Mouse (Mus musculus): ENCODE measurements at regions not wholly inside any gene's neighbourhood (a gene's known extent, or its start where the extent isn't known, plus 50 kb on each side); places are given as distances from the start of the nearest gene placed in this dataset.
A peak's percentile ranks its signal among the peaks of the same experiment; 100 is the strongest.
"Not testable (repeated sequence)": the region's sequence is repeated elsewhere in the genome, so short reads cannot be mapped to it uniquely, and the experiment has no call there.

- no peak for DNase-seq
Measured at GRCm38 (mm10) chr14:104208040-104208816, 259.6 kb downstream of the Pou4f1 start.

GRCm38 (mm10) chr14:104206602-104207001 lies 261.2 kb downstream of the Pou4f1 start:
- DNase-seq, result no peak

- DNase-seq, result no peak
Measured at GRCm38 (mm10) chr14:104203239-104203986, 264.4 kb downstream of the Pou4f1 start.

DNA sequence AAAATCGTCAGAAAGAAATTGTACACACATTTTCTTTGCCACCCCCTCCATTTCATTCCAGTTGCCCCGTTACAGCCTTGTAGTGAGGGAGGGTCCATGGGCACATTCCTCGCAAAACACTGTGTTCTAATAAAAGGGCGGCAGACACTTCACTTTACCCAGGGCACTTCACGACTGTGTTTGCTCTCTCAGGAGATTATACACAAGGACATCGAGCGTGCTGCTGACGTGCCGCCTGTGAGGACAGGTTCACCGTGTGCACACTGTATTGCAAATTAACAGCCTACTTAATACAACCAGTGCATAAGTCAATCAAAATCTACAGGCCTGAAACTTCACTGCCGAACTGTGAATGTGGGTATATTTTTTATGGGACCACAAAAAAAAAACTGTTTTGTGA lies 274.6 kb downstream of the Pou4f1 start:
- DNase-seq, result no peak

DNA sequence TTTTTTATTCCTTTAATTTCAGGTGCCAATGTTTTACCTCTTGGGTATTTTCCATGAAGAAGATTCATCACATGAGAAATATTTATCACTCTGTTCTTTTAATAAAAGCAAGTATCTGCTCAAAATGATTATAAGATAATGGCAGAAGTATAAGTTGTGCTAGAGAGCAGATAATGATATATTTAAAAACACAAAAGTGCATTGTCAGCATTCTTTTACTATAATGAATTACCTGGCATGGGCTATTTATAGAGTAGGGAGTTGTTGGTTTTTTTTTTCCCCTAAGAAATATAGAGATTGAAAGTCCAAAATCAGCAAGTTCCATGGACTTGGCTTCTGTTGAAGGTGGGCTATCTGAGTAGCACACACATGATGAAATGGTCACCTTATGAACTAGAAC lies 292.7 kb downstream of the Pou4f1 start:
- DNase-seq, result no peak

DNA sequence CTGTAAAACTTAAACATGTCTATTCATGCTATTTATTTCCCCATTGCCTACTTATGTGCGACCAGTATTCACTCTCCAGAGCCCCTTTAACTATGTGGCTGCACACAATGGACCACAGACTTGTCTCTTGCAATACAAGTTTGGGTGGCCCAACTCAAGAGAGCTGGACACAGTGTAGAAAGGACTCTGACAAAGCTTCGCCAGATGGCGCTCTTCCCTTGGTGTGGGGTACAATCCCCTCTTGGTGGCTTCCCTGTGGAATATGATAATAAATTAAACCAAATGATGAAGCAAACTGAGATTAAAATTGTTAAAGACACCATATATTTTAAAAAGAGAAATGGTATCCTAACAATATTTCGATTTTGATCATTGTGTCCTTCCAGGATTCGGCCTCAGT lies 302.6 kb upstream of the Ednrb start:
- no peak for DNase-seq

GRCm38 (mm10) chr14:104145395-104145794 lies 301.2 kb upstream of the Ednrb start:
- DNase-seq, result no peak

DNA sequence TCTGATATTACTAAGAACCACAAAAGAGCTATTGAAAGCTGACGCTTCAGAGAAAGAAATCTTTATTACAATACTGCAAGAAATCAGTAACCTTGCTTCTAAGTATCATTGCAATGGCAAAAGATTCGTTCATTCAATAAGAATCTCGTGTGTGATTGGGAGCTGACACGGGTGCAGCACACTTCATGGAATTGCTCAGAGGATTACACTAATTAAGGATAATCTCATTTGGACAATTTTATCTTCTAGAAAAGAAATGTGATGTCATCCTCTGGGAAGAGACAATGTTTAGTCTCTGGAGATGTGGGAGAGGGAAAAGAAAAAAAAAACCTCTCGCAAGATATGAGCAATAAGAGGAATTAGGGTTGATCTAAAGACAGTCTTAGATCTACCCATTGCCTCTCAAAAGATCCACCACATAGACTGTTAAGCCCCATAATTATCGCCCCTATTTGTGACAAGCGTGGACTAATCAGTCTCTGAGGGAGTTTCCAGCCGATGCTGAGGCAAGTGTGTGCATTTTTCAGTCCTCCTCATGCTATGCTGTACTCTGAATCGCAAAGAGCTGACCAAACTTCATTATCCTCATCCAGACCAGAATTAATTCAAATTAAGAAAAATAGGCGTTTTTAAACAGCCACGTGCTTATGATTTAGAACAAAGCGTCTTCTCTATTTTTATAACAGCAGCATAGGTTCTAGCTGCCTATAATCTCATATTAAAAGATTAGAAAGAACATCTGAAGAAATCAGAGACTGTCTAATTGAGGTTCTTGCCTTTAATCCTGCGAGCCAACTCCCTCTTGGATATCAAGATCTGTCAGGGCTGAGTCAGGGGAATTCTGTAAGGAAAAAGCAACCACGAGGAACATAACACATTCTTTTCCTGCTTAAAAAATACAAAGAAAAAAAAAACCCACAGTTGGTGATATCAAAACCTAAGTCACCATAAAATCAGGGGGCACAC lies 271.1 kb upstream of the Ednrb start:
- no peak for DNase-seq

- no peak for DNase-seq
Measured at GRCm38 (mm10) chr14:104114182-104114581, 270.0 kb upstream of the Ednrb start.

- no peak for DNase-seq
Measured at GRCm38 (mm10) chr14:104113448-104113847, 269.2 kb upstream of the Ednrb start.

DNA sequence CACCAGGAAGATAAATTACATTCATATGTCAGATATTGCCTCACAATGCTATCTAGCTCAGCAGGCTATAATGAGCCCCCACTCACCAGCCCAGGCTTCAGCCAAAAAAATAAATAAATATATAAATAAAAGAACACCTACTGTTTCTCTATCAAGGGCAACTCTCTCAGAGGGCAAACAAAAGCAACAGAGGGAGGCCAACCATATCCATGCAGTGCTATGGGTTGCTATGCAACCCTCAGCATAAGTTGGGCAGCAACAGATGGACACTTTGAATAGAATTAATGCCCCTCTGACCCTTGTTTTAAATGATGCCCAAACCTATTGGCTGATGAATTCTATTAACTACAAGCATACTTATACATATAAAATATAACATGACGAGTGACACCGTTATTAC lies 242.2 kb upstream of the Ednrb start:
- DNase-seq, result no peak

DNA sequence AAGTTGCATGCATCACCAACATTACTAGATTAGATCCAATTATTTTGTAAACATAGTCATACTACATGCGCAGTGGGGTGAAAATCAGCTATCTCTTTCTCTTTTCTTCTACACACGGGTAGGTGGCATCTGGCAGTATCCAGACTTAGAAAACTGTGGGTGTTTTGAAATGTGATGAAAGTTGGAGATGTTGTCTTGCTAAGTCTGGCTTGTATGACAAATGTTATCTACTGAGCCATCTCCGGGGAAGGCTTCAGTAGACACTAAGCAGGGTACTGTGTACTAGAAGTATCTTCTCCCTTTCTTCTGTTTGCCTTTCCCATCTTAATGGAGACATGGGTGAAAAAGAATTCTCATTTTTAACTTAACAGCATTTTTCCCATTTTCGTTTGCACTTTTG lies 220.0 kb upstream of the Ednrb start:
- not testable (repeated sequence) for DNase-seq

DNA sequence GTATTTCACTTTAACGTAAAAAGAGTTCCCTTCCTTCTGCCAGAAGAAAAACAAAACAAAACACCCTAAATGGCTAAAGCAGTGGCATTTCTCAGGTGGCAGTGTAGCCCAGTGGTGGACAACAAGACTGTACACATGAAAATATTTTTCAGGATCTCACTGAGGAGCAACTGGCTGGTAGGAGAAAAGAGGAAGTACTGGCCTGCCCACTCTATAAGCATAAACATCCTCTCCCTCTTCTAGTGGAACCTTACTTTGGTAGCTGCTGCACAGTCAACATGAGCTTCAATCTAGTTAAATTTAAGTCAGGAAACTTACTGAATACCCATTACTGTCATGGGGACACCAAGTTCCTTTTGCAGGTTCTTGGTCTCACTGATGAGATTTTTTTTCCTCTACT lies 209.5 kb upstream of the Ednrb start:
- DNase-seq, result no peak

GRCm38 (mm10) chr14:104038628-104039325 lies 194.6 kb upstream of the Ednrb start:
- peak; percentile 25 for DNase-seq

DNA sequence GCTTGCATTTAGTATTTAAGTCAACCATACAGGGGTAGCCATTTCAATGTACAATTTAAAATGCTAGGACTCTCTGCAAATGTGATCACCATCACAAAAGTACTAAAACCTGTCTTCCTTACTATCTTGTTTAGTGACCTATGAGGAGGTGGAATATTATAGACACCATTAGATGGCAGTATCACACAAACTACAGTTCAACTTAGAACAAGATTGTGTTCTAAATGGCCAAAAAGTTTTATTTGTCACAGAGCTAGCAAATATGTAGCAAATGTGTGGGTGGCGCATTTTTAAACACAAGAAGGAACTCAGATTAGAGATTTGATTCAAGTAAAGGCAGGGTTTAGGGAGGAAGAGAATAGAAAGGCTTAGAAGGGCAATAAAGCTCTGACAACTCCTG lies 189.4 kb upstream of the Ednrb start:
- DNase-seq, result no peak

GRCm38 (mm10) chr14:104030784-104031470 lies 186.7 kb upstream of the Ednrb start:
- DNase-seq, result no peak

DNA sequence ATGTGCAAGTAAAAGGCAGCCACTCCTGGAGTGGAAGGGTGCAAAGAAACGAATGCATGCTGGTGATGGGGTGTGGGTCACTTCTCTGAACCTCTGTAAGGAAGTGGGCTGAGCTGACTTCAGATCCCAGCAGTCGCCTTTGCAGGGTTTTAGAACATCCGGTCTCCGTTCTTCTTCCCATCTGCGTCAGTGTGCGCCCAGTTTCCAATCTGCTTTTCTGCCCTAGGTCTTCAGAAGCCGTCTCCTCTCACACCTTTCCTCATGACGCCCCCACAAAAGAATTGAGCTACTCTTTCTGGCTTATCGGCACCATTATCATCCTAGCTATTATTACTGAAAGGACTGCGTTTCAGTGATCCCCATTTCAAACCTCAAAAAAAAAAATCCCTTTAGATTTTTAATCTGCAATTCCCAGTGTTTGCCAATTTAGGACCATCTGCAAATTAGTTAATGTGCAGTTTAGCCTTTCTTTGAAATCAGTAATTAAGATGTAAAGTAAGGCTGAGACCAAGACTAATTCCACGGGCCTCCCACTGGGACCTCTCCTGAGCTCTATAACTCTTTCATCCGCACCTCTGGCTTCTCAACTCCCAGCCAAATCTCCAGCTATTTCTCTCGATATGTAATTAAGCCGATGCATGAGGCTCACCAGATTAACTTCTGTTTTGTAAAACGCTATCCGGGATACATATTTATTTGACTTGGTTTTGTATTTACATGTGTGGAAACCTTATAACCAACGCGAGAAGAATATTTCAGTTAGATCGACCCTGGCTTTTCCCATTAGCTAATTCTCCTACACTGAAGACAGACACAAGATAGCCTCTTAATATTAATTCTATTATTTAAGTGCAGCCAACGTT lies 185.7 kb upstream of the Ednrb start:
- peak; percentile 9 for DNase-seq

- DNase-seq, result no peak
Measured at GRCm38 (mm10) chr14:104027900-104028285, 183.7 kb upstream of the Ednrb start.

DNA sequence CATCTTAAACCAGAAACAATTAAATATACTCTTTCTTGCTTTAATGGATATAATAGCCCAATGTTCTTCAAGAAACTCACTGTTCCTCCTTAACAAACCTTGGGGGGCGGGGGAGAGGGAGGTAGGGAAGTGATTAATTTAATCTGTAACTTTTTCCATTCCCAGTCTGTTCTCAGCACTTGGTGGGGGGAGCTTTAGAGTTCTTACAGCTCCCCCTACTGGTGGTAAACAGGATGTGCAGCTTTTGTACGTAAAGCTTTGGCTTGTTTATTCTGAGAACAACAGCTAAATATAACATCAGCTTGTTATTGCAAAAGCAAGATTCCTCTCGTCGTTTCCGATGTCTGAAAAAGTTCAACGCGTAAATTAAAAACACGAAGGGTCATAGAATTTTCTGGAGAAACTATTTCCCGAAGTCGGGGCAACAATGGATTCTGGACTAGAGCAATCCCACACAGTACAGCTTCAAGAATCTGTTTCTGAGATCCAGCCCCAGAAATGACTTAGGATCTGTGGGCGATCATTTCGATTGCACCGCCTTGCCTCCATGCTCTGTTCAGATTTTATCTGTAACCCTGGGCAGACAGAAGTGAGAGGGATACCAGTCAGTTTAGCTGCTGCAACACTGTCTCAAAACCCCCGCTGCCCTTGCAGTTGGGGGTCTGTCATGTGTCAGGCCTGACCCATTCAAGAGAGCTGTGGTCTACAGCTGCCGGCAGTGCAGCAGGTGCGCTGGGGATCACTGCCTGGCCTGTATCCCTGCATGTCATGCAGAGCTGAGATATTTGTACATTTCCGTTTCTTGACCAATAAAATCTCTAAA lies 183.1 kb upstream of the Ednrb start:
- peak; percentile 41 for DNase-seq

DNA sequence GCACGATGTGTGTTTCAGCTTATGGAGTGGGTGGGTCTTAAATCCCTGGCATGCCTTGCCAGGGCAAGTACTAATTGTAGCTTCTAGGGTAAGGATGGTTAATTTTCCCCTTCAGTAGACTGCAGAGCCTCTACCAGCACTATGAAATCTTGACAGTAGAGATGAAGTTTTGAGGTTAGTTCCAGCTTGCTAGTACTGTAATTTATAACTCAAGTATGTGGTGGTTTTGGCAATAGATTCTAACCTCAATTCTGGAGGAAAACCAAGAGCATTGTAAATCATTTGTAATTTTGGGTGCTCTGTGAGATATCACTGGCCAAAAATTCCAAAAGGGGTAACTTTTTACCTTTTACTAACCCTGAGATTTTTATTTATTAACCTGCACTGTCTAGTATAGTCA lies 164.3 kb upstream of the Ednrb start:
- no peak for DNase-seq
